Mouse (Mus musculus) right cerebral cortex, postnatal 14 days (tissue): ENCODE measurements at regions not wholly inside any gene's neighbourhood (a gene's known extent, or its start where the extent isn't known, plus 50 kb on each side); places are given as distances from the start of the nearest gene placed in this dataset.
A peak's percentile ranks its signal among the peaks of the same experiment; 100 is the strongest.

ENCODE experiments used
- DNase-seq: peaks from one replicate; pipeline ENCODE4 v3.0.0; 2022

- no peak for DNase-seq
Observed at GRCm38 (mm10) chr3:52859266-52859825, 157.7 kb downstream of the Cog6 start.

- DNase-seq = no peak
Observed at GRCm38 (mm10) chr3:52858259-52858658, 158.8 kb downstream of the Cog6 start.

- no peak for DNase-seq
Observed at GRCm38 (mm10) chr3:52857076-52857475, 160.0 kb downstream of the Cog6 start.

- DNase-seq = no peak
Observed at GRCm38 (mm10) chr3:52854560-52854959, 162.5 kb downstream of the Cog6 start.

GRCm38 (mm10) chr3:52853126-52853525 lies 163.9 kb downstream of the Cog6 start:
- no peak for DNase-seq

GRCm38 (mm10) chr3:52845166-52845565 lies 171.9 kb downstream of the Cog6 start:
- DNase-seq = no peak

- peak; percentile 89 for DNase-seq
Observed at GRCm38 (mm10) chr3:52843998-52844397, 173.0 kb downstream of the Cog6 start.

GRCm38 (mm10) chr3:52842866-52843425 lies 174.1 kb downstream of the Cog6 start:
- no peak for DNase-seq

GRCm38 (mm10) chr3:52840160-52840953 lies 176.7 kb downstream of the Cog6 start:
- no peak for DNase-seq

GRCm38 (mm10) chr3:52838020-52838419 lies 179.0 kb downstream of the Cog6 start:
- no peak for DNase-seq

GRCm38 (mm10) chr3:52837527-52837926 lies 179.5 kb downstream of the Cog6 start:
- DNase-seq = no peak

GRCm38 (mm10) chr3:52836780-52837179 lies 180.3 kb downstream of the Cog6 start:
- no peak for DNase-seq

GRCm38 (mm10) chr3:52832421-52832820 lies 184.6 kb downstream of the Cog6 start:
- DNase-seq = no peak

- no peak for DNase-seq
Observed at GRCm38 (mm10) chr3:52831986-52832385, 185.1 kb downstream of the Cog6 start.

- DNase-seq = no peak
Observed at GRCm38 (mm10) chr3:52830101-52830500, 186.9 kb downstream of the Cog6 start.

GRCm38 (mm10) chr3:52829069-52829468 lies 188.0 kb downstream of the Cog6 start:
- DNase-seq = no peak

GRCm38 (mm10) chr3:52828473-52828872 lies 188.6 kb downstream of the Cog6 start:
- DNase-seq = no peak

- no peak for DNase-seq
Observed at GRCm38 (mm10) chr3:52822848-52823247, 194.2 kb downstream of the Cog6 start.

- no peak for DNase-seq
Observed at GRCm38 (mm10) chr3:52821450-52821849, 195.6 kb downstream of the Cog6 start.

- DNase-seq = no peak
Observed at GRCm38 (mm10) chr3:52818401-52818800, 198.6 kb downstream of the Cog6 start.

GRCm38 (mm10) chr3:52817416-52817815 lies 199.6 kb downstream of the Cog6 start:
- DNase-seq = no peak

- DNase-seq = no peak
Observed at GRCm38 (mm10) chr3:52815497-52815896, 201.5 kb downstream of the Cog6 start.

GRCm38 (mm10) chr3:52802324-52802723 lies 214.7 kb downstream of the Cog6 start:
- no peak for DNase-seq

GRCm38 (mm10) chr3:52801446-52801845 lies 215.6 kb downstream of the Cog6 start:
- DNase-seq = no peak
